Mouse (Mus musculus) embryonic facial prominence, embryonic 13.5 days (tissue): ENCODE measurements around the gene Nfe2l1. TPM values are rescaled to one million over a fixed set of nuclear protein-coding genes. Genes with fewer than 3 reads are reported as not detected.
"Not testable (repeated sequence)": the region's sequence is repeated elsewhere in the genome, so short reads cannot be mapped to it uniquely, and the experiment has no call there.

ENCODE experiments used
- ATAC-seq: fragments of 200-750 bp; cut with Nextera tagmentation; 2 replicates; pipeline ENCODE4 v1.8.0; 2017; ENCODE audit warnings: low read depth; ENCODE audit not compliant: insufficient number of reproducible peaks, insufficient read depth, low FRiP score, low TSS enrichment
- H3K27ac ChIP-seq: fragments of 300-500 bp; sonication (generic); 2 replicates; pipeline ENCODE4 v1.5.1; 2015; ENCODE audit warnings: moderate library complexity, mild to moderate bottlenecking, inconsistent platforms
- H3K27me3 ChIP-seq: fragments of 300-500 bp; sonication (generic); 2 replicates; pipeline ENCODE4 v1.6.1; 2015; ENCODE audit warnings: mild to moderate bottlenecking, inconsistent platforms
- H3K36me3 ChIP-seq: fragments of 300-500 bp; sonication (generic); 2 replicates; pipeline ENCODE4 v1.6.1; 2015; ENCODE audit warnings: mild to moderate bottlenecking, inconsistent platforms
- H3K4me1 ChIP-seq: fragments of 300-500 bp; sonication (generic); 2 replicates; pipeline ENCODE4 v1.6.1; 2015; ENCODE audit warnings: inconsistent platforms
- H3K4me2 ChIP-seq: fragments of 300-500 bp; sonication (generic); 2 replicates; pipeline ENCODE4 v1.6.1; 2015; ENCODE audit warnings: moderate library complexity, mild to moderate bottlenecking, inconsistent platforms
- H3K4me3 ChIP-seq: fragments of 300-500 bp; sonication (generic); 2 replicates; pipeline ENCODE4 v1.5.1; 2015; ENCODE audit warnings: mild to moderate bottlenecking, inconsistent platforms
- H3K9ac ChIP-seq: fragments of 300-500 bp; sonication (generic); 2 replicates; pipeline ENCODE4 v1.6.1; 2015; ENCODE audit warnings: mild to moderate bottlenecking, inconsistent platforms
- H3K9me3 ChIP-seq: fragments of 300-500 bp; sonication (generic); 2 replicates; pipeline ENCODE4 v1.6.1; 2016; ENCODE audit warnings: inconsistent platforms
- WGBS: fragments of 180-500 bp; shearing (Covaris S2); methylation state at CpG from one replicate; pipeline ENCODE4 v1.1.7; 2015; ENCODE audit warnings: mixed read lengths; 5-methylcytosine and 5-hydroxymethylcytosine counted together
- polyA plus RNA-seq: library from polyadenylated mRNA; unstranded; fragments of >200 nt; fragmentation: Nextera tagmentation; extraction: Ambion mirVana; gene quantifications from 2 replicates; pipeline ENCODE4 v1.2.1, GENCODE M21; 2015

Gene Nfe2l1
- polyA plus RNA-seq, 1 experiment from 2014 or later = 61.7 TPM

DNA sequence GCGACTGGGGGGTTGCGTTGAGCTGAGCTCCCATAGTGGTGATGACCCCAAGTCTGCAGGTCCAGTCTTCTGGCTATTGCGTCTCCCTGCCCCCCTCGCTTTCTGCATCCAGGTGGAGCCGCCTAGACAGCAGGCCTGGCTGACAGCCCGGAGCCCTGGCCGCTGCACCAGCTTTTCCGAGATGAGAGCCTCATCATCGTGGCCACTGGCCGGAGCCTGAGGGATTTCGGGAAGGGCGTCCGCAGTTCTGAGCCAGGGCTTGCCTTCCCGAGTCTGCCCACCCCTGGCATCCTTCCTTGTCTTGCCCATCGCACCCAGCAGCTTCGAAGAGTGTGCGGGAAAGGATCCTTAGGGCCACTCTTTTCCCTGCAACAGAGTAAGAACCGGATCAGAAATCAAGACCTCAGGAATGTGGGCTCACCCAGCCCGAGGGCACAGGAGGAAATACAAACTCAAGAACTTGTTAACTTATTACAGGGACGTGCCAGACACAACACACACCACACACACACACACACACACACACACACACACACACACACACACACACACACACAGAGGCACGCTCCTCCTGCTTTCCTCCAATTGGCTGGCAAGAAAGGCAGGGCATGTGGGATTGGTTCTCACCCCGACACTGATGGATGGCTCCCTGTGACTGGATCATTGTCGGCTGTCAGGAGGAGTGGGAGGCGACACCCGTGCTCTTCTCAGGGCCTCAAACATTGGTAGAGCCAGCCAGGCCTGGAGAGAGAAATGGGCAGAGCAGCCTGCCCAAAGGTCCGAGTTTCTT lies 33.6 kb upstream of the Nfe2l1 start:
- Histone ChIP-seq H3K36me3 (no peaks in the 10 kb centered on the region), H3K4me2 (peak overlapping the region; percentile 54), H3K27me3 (0 out of 2 replicates have a peak, but pooled peaks cover 2% of the 10 kb centered on the region), H3K9ac (peak overlapping the region; percentile 59), H3K4me1 (peaks cover 36% of the 10 kb centered on the region), H3K9me3 (no peaks in the 10 kb centered on the region), H3K27ac (peak overlapping the region; percentile 69; the same call in 1 of the 2 replicates), H3K4me3 (peak overlapping the region; percentile 13)
- WGBS = 20% methylated on average over 26 of the region's 26 CpGs
- ATAC-seq = peak; percentile 61

DNA sequence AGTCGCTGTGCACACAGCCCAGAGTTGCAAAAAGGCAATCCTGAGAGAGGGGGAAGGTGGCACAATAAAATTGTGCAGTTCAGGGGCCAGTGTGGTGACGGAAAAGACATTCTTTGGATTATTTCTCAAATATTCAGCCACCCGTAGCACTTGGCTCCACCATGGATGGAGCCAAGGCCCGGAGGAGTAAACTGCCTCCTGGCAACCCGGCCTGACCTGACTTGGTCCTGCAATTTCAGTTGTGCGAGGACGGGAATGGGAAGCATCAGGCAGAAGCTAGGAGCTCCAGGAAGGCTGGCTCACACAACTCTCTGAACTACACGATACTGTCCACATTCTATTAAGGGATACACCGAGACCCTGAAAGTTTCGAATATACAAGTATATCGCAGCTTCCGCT lies 32.8 kb upstream of the Nfe2l1 start:
- ATAC-seq = no peak
- Histone ChIP-seq H3K9me3 (no peaks in the 10 kb centered on the region), H3K4me1 (peaks cover 36% of the 10 kb centered on the region), H3K9ac (no peak overlapping the region), H3K4me3 (no peak overlapping the region; the same call in 1 of the 2 replicates), H3K27ac (peak overlapping the region; percentile 57; the same call in 1 of the 2 replicates), H3K4me2 (peak overlapping the region; percentile 86), H3K36me3 (no peaks in the 10 kb centered on the region), H3K27me3 (0 out of 2 replicates have a peak, but pooled peaks cover 2% of the 10 kb centered on the region)
- 63% methylated on average over 12 of the region's 12 CpGs for WGBS

DNA sequence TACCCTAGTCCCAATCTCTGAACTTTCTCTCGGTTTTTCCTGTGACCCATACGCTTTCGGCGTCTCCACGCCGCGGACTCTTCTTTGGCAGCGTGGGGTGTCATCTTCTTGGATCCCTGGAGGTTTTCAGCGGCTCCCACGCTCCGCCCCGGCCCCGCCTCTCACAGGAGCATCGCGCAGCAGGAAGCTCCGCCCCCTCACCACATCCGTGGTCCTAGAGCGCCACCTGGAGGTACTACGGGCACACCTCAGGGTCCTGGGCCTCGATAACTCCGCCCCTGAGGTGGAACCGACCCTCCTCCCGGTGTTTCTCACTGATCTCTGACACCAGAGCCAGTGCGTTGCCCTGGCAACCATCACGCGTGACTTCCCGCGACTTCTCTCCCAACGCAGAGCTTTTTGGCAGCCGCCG lies 32.1 kb upstream of the Nfe2l1 start:
- peak; percentile 72 for ATAC-seq
- H3K27ac ChIP-seq = no peak overlapping the region
- H3K4me2 ChIP-seq = peak overlapping the region; percentile 86
- H3K4me3 ChIP-seq = peak overlapping the region; percentile 49
- H3K9ac ChIP-seq = peak overlapping the region; percentile 57
- 0 out of 2 replicates have a peak, but pooled peaks cover 2% of the 10 kb centered on the region for H3K27me3 ChIP-seq
- no peaks in the 10 kb centered on the region for H3K9me3 ChIP-seq
- under 1% methylated on average over 31 of the region's 31 CpGs for WGBS
- H3K36me3 ChIP-seq = no peaks in the 10 kb centered on the region
- peaks cover 32% of the 10 kb centered on the region for H3K4me1 ChIP-seq

DNA sequence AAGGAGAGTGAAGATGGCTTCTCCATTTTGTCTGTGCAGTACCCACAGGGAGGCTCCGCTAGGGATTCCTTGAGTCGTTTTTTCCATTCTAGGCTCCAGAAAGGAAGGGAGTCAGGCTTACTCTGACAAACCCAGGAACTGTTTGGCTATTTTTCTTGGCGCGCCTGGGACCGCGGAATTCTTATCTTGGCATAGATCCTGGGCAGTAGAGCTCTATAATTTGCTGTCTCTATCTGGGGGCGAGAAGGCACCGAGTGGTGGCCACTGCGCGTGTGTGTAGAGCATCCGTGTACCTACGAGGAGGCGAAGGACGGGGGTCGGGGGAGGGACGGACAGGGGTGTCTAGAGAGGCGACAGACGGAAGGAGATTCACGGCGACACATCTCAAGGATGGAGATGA lies 31.7 kb upstream of the Nfe2l1 start:
- Histone ChIP-seq H3K27ac (peak overlapping the region; percentile 55), H3K4me1 (peaks cover 32% of the 10 kb centered on the region), H3K9ac (peak overlapping the region; percentile 57), H3K4me3 (peak overlapping the region; percentile 49), H3K27me3 (0 out of 2 replicates have a peak, but pooled peaks cover 2% of the 10 kb centered on the region), H3K36me3 (0 out of 2 replicates have a peak, but pooled peaks cover 4% of the 10 kb centered on the region), H3K4me2 (peak overlapping the region; percentile 86), H3K9me3 (no peaks in the 10 kb centered on the region)
- 1% methylated on average over 20 of the region's 20 CpGs for WGBS
- peak; percentile 29; the same call in 1 of the 2 replicates for ATAC-seq

DNA sequence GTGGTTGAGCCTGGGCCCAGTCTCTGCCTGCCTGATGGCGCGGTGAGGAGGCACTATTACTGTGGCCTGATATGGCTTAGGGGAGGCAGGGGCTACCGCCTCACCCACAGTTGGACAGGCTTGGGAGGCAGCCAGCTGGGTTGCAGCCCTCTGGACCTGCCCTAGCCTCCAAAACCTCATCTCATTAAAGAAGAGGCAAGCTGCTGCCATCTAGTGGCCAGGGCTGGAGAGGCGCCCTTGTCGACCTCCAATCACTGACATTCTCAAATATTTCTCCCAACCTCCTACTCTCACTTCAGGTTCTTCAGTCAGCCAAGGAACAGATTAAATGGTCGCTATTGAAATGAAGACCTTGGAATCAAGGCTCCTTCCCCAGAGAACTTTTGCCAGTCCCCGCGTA lies 30.8 kb upstream of the Nfe2l1 start:
- Histone ChIP-seq H3K4me1 (peaks cover 32% of the 10 kb centered on the region), H3K27ac (peak overlapping the region; percentile 55; the same call in 1 of the 2 replicates), H3K4me2 (peak overlapping the region; percentile 86), H3K4me3 (0 out of 2 replicates have a peak overlapping the region, but pooled peaks have one; percentile 0), H3K9me3 (no peaks in the 10 kb centered on the region), H3K36me3 (0 out of 2 replicates have a peak, but pooled peaks cover 4% of the 10 kb centered on the region), H3K27me3 (0 out of 2 replicates have a peak, but pooled peaks cover 2% of the 10 kb centered on the region), H3K9ac (no peak overlapping the region)
- WGBS = 7% methylated on average over 8 of the region's 8 CpGs
- no peak for ATAC-seq

DNA sequence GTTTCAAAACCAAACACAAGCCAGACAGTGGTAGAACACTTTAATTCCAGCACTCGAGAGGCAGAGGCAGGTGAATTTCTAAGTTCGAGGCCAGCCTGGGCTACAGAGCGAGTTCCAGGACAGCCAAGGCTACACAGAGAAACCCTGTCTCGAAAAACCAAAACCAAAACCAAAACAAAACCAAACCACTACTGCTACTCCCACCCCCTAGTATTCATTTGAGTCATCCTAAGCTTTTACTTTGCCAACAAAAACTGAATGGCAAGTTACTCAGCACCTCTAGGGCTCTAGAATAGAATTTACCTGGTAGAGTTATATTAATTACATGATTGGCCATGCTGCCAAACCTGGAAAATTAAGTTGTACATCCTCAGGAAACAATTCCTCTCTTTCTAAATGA lies 29.9 kb upstream of the Nfe2l1 start:
- Histone ChIP-seq H3K27me3 (0 out of 2 replicates have a peak, but pooled peaks cover 2% of the 10 kb centered on the region), H3K4me2 (no peak overlapping the region), H3K36me3 (0 out of 2 replicates have a peak, but pooled peaks cover 9% of the 10 kb centered on the region), H3K4me3 (no peak overlapping the region), H3K9me3 (no peaks in the 10 kb centered on the region), H3K27ac (no peak overlapping the region), H3K9ac (no peak overlapping the region), H3K4me1 (peaks cover 32% of the 10 kb centered on the region)
- 83% methylated on average over 4 of the region's 4 CpGs for WGBS
- no peak for ATAC-seq

DNA sequence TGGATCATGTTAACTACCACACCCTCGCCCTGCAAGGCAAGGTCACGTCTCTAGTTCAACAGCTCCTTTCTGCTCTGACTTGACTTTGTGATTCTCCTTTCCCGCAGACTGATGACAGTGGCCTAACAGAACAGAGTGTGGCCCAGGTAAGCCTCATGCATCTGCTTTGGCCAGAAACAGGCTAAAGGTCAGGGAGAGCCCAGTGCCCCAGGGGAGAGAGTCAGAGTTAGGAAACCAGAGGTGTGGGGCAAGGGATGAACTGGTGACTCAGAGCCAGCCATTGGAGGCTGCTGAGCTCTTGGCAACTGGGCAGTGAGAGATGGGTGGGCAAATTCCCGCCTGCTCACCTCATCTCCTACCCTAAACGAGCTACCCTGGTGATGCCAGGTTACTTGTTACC lies 27.7 kb upstream of the Nfe2l1 start:
- Histone ChIP-seq H3K4me1 (peaks cover 14% of the 10 kb centered on the region), H3K4me2 (no peak overlapping the region), H3K27ac (no peak overlapping the region), H3K9ac (no peak overlapping the region), H3K4me3 (no peak overlapping the region), H3K9me3 (no peaks in the 10 kb centered on the region), H3K27me3 (no peaks in the 10 kb centered on the region), H3K36me3 (peaks cover 19% of the 10 kb centered on the region; the same call in 1 of the 2 replicates)
- ATAC-seq = no peak
- WGBS = 67% methylated on average over 5 of the region's 5 CpGs

DNA sequence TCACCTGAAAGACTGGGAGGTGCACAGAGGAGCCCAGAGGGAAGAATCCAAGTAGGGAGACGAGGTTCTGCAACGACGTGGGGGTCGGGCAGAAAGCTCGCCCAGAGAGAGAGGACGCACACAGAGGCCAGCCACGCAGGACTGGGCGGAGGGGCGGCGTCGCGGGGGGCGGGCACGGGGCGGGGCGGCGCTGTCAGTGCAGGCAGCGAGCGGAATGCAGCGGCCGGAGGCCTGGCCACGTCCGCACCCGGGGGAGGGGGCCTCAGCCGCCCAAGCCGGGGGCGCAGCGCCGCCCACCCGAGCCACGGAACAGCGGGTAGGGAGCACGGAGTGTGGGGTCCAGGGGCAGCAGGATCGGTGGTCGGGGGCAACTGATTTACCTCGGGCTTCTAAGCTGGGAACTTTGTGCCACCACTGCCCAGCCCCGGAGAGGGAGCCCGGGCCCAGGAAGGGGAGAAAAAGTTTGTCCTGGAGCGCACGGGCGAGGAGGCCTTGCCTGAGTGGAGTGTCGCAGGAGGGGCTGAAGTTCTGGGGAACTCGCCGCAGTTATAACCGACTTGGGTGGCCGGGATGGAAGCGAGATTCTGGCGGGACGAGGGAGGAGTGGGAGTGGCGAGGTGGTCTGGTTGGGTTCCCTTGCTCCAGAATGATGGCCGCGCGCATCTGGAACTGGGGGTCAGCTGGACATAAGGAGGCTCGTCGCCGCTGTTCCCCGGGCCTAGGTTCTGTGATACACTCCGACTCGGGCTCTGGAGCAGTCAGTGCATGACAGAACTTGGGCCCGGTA lies 20.1 kb upstream of the Nfe2l1 start, which contains the start of gene Copz2:
Gene Copz2 (plus strand): TSS at position 190 of the 787 bp plus-strand sequence.
- H3K9ac ChIP-seq = peak within 1 kb of the TSS; percentile 83
- H3K27ac ChIP-seq = peak within 1 kb of the TSS; percentile 44; the same call in 1 of the 2 replicates
- WGBS = 1% methylated on average over 57 of the region's 60 CpGs
- peak within 1 kb of the TSS; percentile 87 for H3K4me2 ChIP-seq
- H3K36me3 ChIP-seq = peaks cover 10% of the 10 kb centered on the region; the same call in 1 of the 2 replicates
- H3K4me3 ChIP-seq = peak within 1 kb of the TSS; percentile 67
- 0 out of 2 replicates have a peak, but pooled peaks cover 4% of the 10 kb centered on the region for H3K27me3 ChIP-seq
- peaks cover 8% of the 10 kb centered on the region for H3K4me1 ChIP-seq
- ATAC-seq = peak; percentile 63
- no peaks in the 10 kb centered on the region for H3K9me3 ChIP-seq

DNA sequence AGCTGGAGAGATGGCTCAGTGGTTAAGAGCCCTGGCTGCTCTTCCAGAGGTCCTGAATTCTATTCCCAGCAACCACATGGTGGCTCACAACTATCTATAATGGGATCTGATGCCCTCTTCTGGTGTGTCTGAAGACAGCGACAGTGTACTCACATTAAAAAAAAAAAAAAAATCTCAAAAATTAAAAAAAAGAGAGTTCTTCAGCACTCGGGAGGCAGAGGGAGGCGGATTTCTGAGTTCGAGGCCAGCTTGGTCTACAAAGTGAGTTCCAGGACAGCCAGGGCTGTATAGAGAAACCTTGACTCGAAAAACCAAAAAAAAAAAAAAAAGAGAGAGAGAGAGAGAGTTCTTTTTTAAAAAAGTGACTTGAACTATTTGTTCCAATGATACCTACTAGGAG lies 19.4 kb upstream of the Nfe2l1 start:
- not testable (repeated sequence) for H3K27me3 ChIP-seq, H3K4me1 ChIP-seq, H3K9me3 ChIP-seq, H3K27ac ChIP-seq, ATAC-seq, H3K36me3 ChIP-seq, H3K9ac ChIP-seq
- peak overlapping the region; percentile 87 for H3K4me2 ChIP-seq
- WGBS = 70% methylated on average over 5 of the region's 5 CpGs
- peak overlapping the region; percentile 67 for H3K4me3 ChIP-seq

DNA sequence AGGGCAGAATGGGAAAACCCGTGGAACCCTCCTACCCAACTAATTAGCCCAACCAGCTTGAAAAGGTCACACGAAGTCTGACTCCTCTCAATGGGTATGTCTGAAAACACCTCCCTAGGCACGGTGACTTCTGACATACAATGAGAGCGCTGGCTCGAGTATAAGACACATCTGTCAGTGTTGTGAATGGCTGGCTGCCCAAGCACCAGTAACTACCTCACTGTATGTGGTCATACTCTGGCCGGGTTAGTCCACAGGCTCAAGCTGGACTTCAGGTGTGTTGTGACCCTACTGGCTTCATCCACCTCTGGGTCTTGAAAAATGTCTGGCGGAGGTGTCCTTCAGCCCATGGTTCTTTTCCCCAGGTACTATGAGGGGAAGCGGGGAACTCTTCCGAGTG lies 18.9 kb upstream of the Nfe2l1 start:
- Histone ChIP-seq H3K27ac (no peak overlapping the region), H3K4me2 (no peak overlapping the region), H3K9ac (no peak overlapping the region), H3K4me3 (no peak overlapping the region), H3K9me3 (no peaks in the 10 kb centered on the region), H3K4me1 (peaks cover 8% of the 10 kb centered on the region), H3K36me3 (peaks cover 6% of the 10 kb centered on the region; the same call in 1 of the 2 replicates), H3K27me3 (0 out of 2 replicates have a peak, but pooled peaks cover 4% of the 10 kb centered on the region)
- 73% methylated on average over 9 of the region's 9 CpGs for WGBS
- no peak for ATAC-seq

DNA sequence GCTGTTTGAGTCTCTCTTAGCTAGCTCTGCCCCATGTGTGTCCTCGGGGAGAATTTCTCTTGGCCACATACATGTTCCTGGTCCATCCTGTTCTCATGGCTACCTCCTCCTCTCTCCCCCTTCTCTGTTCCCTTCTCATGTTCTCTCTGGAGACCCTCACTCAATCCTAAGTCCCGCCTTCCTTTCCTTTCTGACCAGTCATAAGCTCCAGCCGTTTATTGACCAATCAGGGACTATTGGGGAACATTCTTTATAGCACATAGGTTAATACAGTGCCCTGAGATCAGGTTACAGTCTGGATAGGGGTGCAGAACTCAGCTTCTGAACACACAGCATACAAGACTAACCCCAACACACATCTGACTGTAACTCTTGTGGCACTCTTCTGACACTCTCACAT lies 17.5 kb upstream of the Nfe2l1 start:
- Histone ChIP-seq H3K4me3 (no peak overlapping the region), H3K27me3 (0 out of 2 replicates have a peak, but pooled peaks cover 4% of the 10 kb centered on the region), H3K4me2 (no peak overlapping the region), H3K36me3 (no peaks in the 10 kb centered on the region), H3K27ac (no peak overlapping the region), H3K4me1 (peaks cover 8% of the 10 kb centered on the region), H3K9me3 (no peaks in the 10 kb centered on the region), H3K9ac (no peak overlapping the region)
- peak; percentile 27; the same call in 1 of the 2 replicates for ATAC-seq
- 40% methylated on average over 3 of the region's 3 CpGs for WGBS
